Mouse (Mus musculus) liver, embryonic 11.5 days (tissue): ENCODE results near the gene Cdh8. TPM values are rescaled to one million over a fixed set of nuclear protein-coding genes. Genes with fewer than 3 reads are reported as not detected.

Experiments used
- ATAC-seq: fragments of 200-750 bp; cut with Nextera tagmentation; replicated peaks from 2 replicates; pipeline ENCODE4 v1.8.0; 2017; ENCODE audit warnings: moderate number of reproducible peaks, mild to moderate bottlenecking, moderate TSS enrichment, moderate library complexity; ENCODE audit not compliant: low FRiP score
- DNase-seq: peaks from one replicate; pipeline ENCODE4 v3.0.0-alpha.2; 2017; ENCODE audit warnings: low spot score
- H3K27ac ChIP-seq: fragments of 300-500 bp; sonication (generic); 2 replicates; pipeline ENCODE4 v1.5.1; 2014; ENCODE audit warnings: mild to moderate bottlenecking, low read depth, low read length, control low read depth
- H3K27me3 ChIP-seq: fragments of 300-500 bp; sonication (generic); replicated peaks from 2 replicates; pipeline ENCODE4 v1.6.1; 2014; ENCODE audit warnings: low read length, mixed read lengths; ENCODE audit not compliant: control insufficient read depth, insufficient read depth
- H3K36me3 ChIP-seq: fragments of 300-500 bp; sonication (generic); 2 replicates; pipeline ENCODE4 v1.6.1; 2014; ENCODE audit warnings: mild to moderate bottlenecking, low read length, moderate library complexity, mixed read lengths; ENCODE audit not compliant: control insufficient read depth, insufficient read depth
- H3K4me1 ChIP-seq: fragments of 300-500 bp; sonication (generic); replicated peaks from 2 replicates; pipeline ENCODE4 v1.6.1; 2014; ENCODE audit warnings: low read length, mixed read lengths; ENCODE audit not compliant: control insufficient read depth, insufficient read depth
- H3K4me2 ChIP-seq: fragments of 300-500 bp; sonication (generic); 2 replicates; pipeline ENCODE4 v1.6.1; 2014; ENCODE audit warnings: mild to moderate bottlenecking, control low read depth, moderate library complexity
- H3K4me3 ChIP-seq: fragments of 300-500 bp; sonication (generic); 2 replicates; pipeline ENCODE4 v1.5.1; 2014; ENCODE audit warnings: low read depth, low read length, control low read depth
- H3K9ac ChIP-seq: fragments of 300-500 bp; sonication (generic); 2 replicates; pipeline ENCODE4 v1.6.1; 2014; ENCODE audit warnings: low read depth, low read length, control low read depth
- H3K9me3 ChIP-seq: fragments of 300-500 bp; sonication (generic); 2 replicates; pipeline ENCODE4 v1.6.1; 2016; ENCODE audit warnings: low read length, inconsistent platforms, mixed read lengths; ENCODE audit not compliant: control insufficient read depth
- WGBS: fragments of 180-500 bp; shearing (Covaris S2); extraction: QIAGEN DNeasy Blood & Tissue Kit; methylation state at CpG from one replicate; pipeline ENCODE4 v1.1.7; 2014; 5-methylcytosine and 5-hydroxymethylcytosine counted together
- polyA plus RNA-seq: library from polyadenylated mRNA; unstranded; fragments of >200 nt; fragmentation: Nextera tagmentation; extraction: Ambion mirVana; gene quantifications from 2 replicates; pipeline ENCODE4 v1.2.1, GENCODE M21; 2014

Cdh8 gene
- polyA plus RNA-seq, 1 experiment from 2014 or later: 0.60 TPM

- 48% methylated on average over 2 of the region's 2 CpGs for WGBS
- no peak for ATAC-seq
Observed at GRCm38 (mm10) chr8:99098453-99098852, 317.8 kb downstream of the Cdh8 start.

GRCm38 (mm10) chr8:99051344-99051743, 364.9 kb downstream of the Cdh8 start:
- H3K9me3 ChIP-seq: no peaks in the 10 kb centered on the region
- no peak overlapping the region for H3K4me2 ChIP-seq
- no peak overlapping the region for H3K27ac ChIP-seq
- H3K27me3 ChIP-seq: no peaks in the 10 kb centered on the region
- H3K36me3 ChIP-seq: no peaks in the 10 kb centered on the region
- H3K9ac ChIP-seq: no peak overlapping the region
- no peak for DNase-seq
- H3K4me3 ChIP-seq: no peak overlapping the region
- ATAC-seq: no peak
- no peaks in the 10 kb centered on the region for H3K4me1 ChIP-seq

More at GRCm38 (mm10) chr8:99098453-99098852, 317.8 kb downstream of the Cdh8 start:
- Histone ChIP-seq H3K4me3 (no peak overlapping the region), H3K27me3 (no peaks in the 10 kb centered on the region), H3K9me3 (no peaks in the 10 kb centered on the region), H3K4me1 (no peaks in the 10 kb centered on the region), H3K27ac (no peak overlapping the region), H3K9ac (no peak overlapping the region), H3K36me3 (no peaks in the 10 kb centered on the region), H3K4me2 (no peak overlapping the region)
- no peak for DNase-seq

GRCm38 (mm10) chr8:99048664-99049363, 367.5 kb downstream of the Cdh8 start:
- no peaks in the 10 kb centered on the region for H3K9me3 ChIP-seq
- H3K27ac ChIP-seq: no peak overlapping the region
- no peak overlapping the region for H3K9ac ChIP-seq
- H3K36me3 ChIP-seq: no peaks in the 10 kb centered on the region
- H3K4me2 ChIP-seq: no peak overlapping the region
- H3K4me1 ChIP-seq: no peaks in the 10 kb centered on the region
- ATAC-seq: no peak
- DNase-seq: no peak
- H3K27me3 ChIP-seq: no peaks in the 10 kb centered on the region
- H3K4me3 ChIP-seq: no peak overlapping the region
- WGBS: 74% methylated on average over 8 of the region's 8 CpGs

GRCm38 (mm10) chr8:99040423-99040822, 375.8 kb downstream of the Cdh8 start:
- WGBS: 94% methylated on average over 2 of the region's 2 CpGs

GRCm38 (mm10) chr8:99031060-99031459, 385.2 kb downstream of the Cdh8 start:
- H3K4me3 ChIP-seq: no peak overlapping the region
- no peak for DNase-seq
- H3K9me3 ChIP-seq: no peaks in the 10 kb centered on the region
- WGBS: 61% methylated on average over 4 of the region's 4 CpGs
- no peak overlapping the region for H3K27ac ChIP-seq
- H3K4me1 ChIP-seq: no peaks in the 10 kb centered on the region
- H3K36me3 ChIP-seq: no peaks in the 10 kb centered on the region
- no peak overlapping the region for H3K4me2 ChIP-seq
- no peak overlapping the region for H3K9ac ChIP-seq
- no peaks in the 10 kb centered on the region for H3K27me3 ChIP-seq
- no peak; the same call in 1 of the 2 replicates for ATAC-seq

More at GRCm38 (mm10) chr8:99040423-99040822, 375.8 kb downstream of the Cdh8 start:
- Histone ChIP-seq H3K27ac (no peak overlapping the region), H3K4me1 (no peaks in the 10 kb centered on the region), H3K36me3 (no peaks in the 10 kb centered on the region), H3K4me3 (no peak overlapping the region), H3K9ac (no peak overlapping the region), H3K27me3 (no peaks in the 10 kb centered on the region), H3K9me3 (no peaks in the 10 kb centered on the region), H3K4me2 (no peak overlapping the region)
- ATAC-seq (no peak), DNase-seq (no peak)
